Mouse (Mus musculus) limb, embryonic 15.5 days (tissue): Measurements from ENCODE around the gene Frmd4a. TPM values are rescaled to one million over a fixed set of nuclear protein-coding genes. Genes with fewer than 3 reads are reported as not detected.

ENCODE experiments used
- ATAC-seq: fragments of 200-750 bp; cut with Nextera tagmentation; 2 replicates; pipeline ENCODE4 v1.8.0; 2017; ENCODE audit warnings: low read depth, moderate TSS enrichment; ENCODE audit not compliant: insufficient number of reproducible peaks, low FRiP score, low TSS enrichment
- H3K27ac ChIP-seq: fragments of 300-500 bp; sonication (generic); 2 replicates; pipeline ENCODE4 v1.5.1; 2015; ENCODE audit warnings: moderate library complexity, mild to moderate bottlenecking, inconsistent platforms
- H3K27me3 ChIP-seq: fragments of 300-500 bp; sonication (generic); 2 replicates; pipeline ENCODE4 v1.6.1; 2015; ENCODE audit warnings: inconsistent platforms
- H3K36me3 ChIP-seq: fragments of 300-500 bp; sonication (generic); 2 replicates; pipeline ENCODE4 v1.6.1; 2015; ENCODE audit warnings: inconsistent platforms
- H3K4me1 ChIP-seq: fragments of 300-500 bp; sonication (generic); 2 replicates; pipeline ENCODE4 v1.6.1; 2015; ENCODE audit warnings: inconsistent platforms
- H3K4me2 ChIP-seq: fragments of 300-500 bp; sonication (generic); 2 replicates; pipeline ENCODE4 v1.6.1; 2015; ENCODE audit warnings: mild to moderate bottlenecking, inconsistent platforms
- H3K4me3 ChIP-seq: fragments of 300-500 bp; sonication (generic); 2 replicates; pipeline ENCODE4 v1.5.1; 2015; ENCODE audit warnings: mild to moderate bottlenecking, inconsistent platforms
- H3K9ac ChIP-seq: fragments of 300-500 bp; sonication (generic); 2 replicates; pipeline ENCODE4 v1.6.1; 2015; ENCODE audit warnings: inconsistent platforms
- H3K9me3 ChIP-seq: fragments of 300-500 bp; sonication (generic); 2 replicates; pipeline ENCODE4 v1.6.1; 2016; ENCODE audit warnings: inconsistent platforms
- WGBS: fragments of 180-500 bp; shearing (Covaris S2); methylation state at CpG from one replicate; pipeline ENCODE4 v1.1.7; 2015; 5-methylcytosine and 5-hydroxymethylcytosine counted together
- polyA plus RNA-seq: library from polyadenylated mRNA; unstranded; fragments of >200 nt; fragmentation: Nextera tagmentation; extraction: Ambion mirVana; gene quantifications from 2 replicates; pipeline ENCODE4 v1.2.1, GENCODE M21; 2015

Gene Frmd4a
- polyA plus RNA-seq, 1 experiment from 2014 or later, result 34.1 TPM

DNA sequence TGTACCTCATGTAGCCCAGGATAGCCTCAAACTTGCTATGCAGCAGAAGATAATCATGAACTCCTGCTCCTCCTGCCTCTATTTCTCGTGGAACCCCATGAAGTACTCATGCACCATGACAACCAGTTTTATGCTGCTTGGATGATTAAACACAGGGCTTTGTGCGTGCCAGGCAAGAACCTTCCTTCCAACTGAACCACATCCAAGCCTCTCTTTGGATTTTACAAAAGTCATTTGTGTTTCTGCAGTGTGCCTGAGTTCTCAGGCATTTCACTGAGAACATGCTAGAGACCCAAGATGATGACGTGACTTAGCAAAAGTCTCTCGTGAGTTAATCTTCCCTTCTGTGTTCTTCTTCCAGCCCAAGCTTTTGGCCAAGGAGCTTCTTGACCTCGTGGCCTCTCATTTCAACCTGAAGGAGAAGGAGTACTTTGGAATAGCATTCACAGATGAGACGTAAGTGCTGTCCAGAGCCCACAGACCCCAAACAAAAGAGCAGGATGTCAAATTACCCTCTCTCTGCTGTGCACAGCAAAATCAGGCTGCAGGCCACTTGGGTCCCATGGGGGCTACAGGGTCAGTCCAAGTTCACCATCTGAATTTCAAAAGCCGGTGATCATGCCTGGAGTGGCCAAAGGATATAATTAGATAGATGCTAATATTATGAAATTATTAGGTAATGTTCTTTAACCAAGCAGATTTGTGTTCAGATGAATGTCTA lies 455.4 kb downstream of the Frmd4a start:
- no peaks in the 10 kb centered on the region for H3K36me3 ChIP-seq

GRCm38 (mm10) chr2:4473866-4474538 lies 456.5 kb downstream of the Frmd4a start:
- Histone ChIP-seq H3K4me3 (no peak overlapping the region), H3K36me3 (no peaks in the 10 kb centered on the region), H3K9ac (no peak overlapping the region), H3K27me3 (no peaks in the 10 kb centered on the region), H3K4me1 (peaks cover 32% of the 10 kb centered on the region), H3K9me3 (no peaks in the 10 kb centered on the region), H3K27ac (peak overlapping the region; percentile 40; the same call in 1 of the 2 replicates), H3K4me2 (no peak overlapping the region)
- 62% methylated on average over 6 of the region's 8 CpGs for WGBS
- ATAC-seq, result no peak

More for the DNA sequence above, 455.4 kb downstream of the Frmd4a start:
- no peak for ATAC-seq
- no peak overlapping the region for H3K9ac ChIP-seq
- H3K27me3 ChIP-seq, result no peaks in the 10 kb centered on the region
- no peak overlapping the region for H3K4me2 ChIP-seq
- 61% methylated on average over 7 of the region's 7 CpGs for WGBS
- H3K4me3 ChIP-seq, result no peak overlapping the region
- peaks cover 32% of the 10 kb centered on the region for H3K4me1 ChIP-seq
- H3K27ac ChIP-seq, result peak overlapping the region; percentile 57
- no peaks in the 10 kb centered on the region for H3K9me3 ChIP-seq

DNA sequence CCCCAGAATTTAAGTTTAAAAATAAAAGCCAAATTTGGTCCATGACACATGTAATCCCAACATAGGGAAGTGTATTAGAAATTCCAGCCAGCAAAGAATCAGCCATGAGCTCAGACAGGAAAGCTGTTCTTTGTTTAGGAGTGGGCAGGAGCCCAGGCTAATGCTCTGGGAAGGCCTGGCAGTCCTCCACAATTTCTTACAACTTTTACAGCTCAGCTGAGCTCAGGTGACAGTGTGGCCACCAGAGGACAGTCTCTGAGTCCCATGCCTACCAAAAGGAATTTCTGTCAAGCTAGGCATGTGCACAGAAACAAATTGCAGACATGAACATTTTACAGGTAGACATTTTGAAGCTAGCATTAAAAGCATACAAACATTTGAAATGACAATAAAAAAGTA lies 457.0 kb downstream of the Frmd4a start:
- Histone ChIP-seq H3K9me3 (no peaks in the 10 kb centered on the region), H3K4me3 (no peak overlapping the region), H3K36me3 (no peaks in the 10 kb centered on the region), H3K27ac (peak overlapping the region; percentile 40; the same call in 1 of the 2 replicates), H3K4me2 (no peak overlapping the region), H3K27me3 (no peaks in the 10 kb centered on the region), H3K9ac (no peak overlapping the region), H3K4me1 (peaks cover 32% of the 10 kb centered on the region)
- ATAC-seq, result no peak

GRCm38 (mm10) chr2:4475991-4476390 lies 458.5 kb downstream of the Frmd4a start:
- no peaks in the 10 kb centered on the region for H3K9me3 ChIP-seq
- no peak for ATAC-seq
- no peak overlapping the region for H3K9ac ChIP-seq
- H3K36me3 ChIP-seq, result no peaks in the 10 kb centered on the region
- 0 out of 2 replicates have a peak overlapping the region, but pooled peaks have one; percentile 14 for H3K27ac ChIP-seq
- H3K4me3 ChIP-seq, result no peak overlapping the region
- H3K4me1 ChIP-seq, result peaks cover 32% of the 10 kb centered on the region
- 67% methylated on average over 4 of the region's 4 CpGs for WGBS
- H3K4me2 ChIP-seq, result no peak overlapping the region
- no peaks in the 10 kb centered on the region for H3K27me3 ChIP-seq

GRCm38 (mm10) chr2:4476608-4477007 lies 459.1 kb downstream of the Frmd4a start:
- H3K4me2 ChIP-seq, result no peak overlapping the region
- no peaks in the 10 kb centered on the region for H3K9me3 ChIP-seq
- H3K4me1 ChIP-seq, result peaks cover 32% of the 10 kb centered on the region
- H3K36me3 ChIP-seq, result no peaks in the 10 kb centered on the region
- no peak overlapping the region for H3K27ac ChIP-seq
- 70% methylated on average over 5 of the region's 5 CpGs for WGBS
- H3K9ac ChIP-seq, result no peak overlapping the region
- no peak for ATAC-seq
- H3K27me3 ChIP-seq, result no peaks in the 10 kb centered on the region
- no peak overlapping the region for H3K4me3 ChIP-seq

DNA sequence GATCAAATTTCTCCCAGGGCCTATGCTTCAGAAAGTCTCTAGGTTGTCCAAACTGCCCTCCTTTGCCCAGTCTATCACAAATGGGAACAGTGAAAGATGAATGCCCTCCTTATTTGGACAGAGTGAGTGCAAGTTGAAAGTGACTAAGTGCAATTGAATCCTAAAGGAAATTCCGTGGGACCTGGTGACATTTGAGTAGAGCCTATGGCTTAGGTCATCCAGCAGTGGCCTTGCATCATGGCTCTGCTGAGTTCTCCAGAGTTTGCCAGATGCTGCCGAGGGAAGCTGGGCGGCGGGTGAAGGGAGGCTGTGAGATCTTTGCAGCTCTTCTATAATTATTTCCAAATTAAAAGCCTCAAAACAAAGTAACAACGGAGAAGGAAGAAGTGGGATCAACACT lies 459.8 kb downstream of the Frmd4a start:
- Histone ChIP-seq H3K4me2 (no peak overlapping the region), H3K9me3 (no peaks in the 10 kb centered on the region), H3K36me3 (no peaks in the 10 kb centered on the region), H3K4me1 (peaks cover 29% of the 10 kb centered on the region), H3K27ac (0 out of 2 replicates have a peak overlapping the region, but pooled peaks have one; percentile 30), H3K4me3 (no peak overlapping the region), H3K27me3 (no peaks in the 10 kb centered on the region), H3K9ac (no peak overlapping the region)
- WGBS, result 52% methylated on average over 5 of the region's 5 CpGs
- no peak for ATAC-seq

DNA sequence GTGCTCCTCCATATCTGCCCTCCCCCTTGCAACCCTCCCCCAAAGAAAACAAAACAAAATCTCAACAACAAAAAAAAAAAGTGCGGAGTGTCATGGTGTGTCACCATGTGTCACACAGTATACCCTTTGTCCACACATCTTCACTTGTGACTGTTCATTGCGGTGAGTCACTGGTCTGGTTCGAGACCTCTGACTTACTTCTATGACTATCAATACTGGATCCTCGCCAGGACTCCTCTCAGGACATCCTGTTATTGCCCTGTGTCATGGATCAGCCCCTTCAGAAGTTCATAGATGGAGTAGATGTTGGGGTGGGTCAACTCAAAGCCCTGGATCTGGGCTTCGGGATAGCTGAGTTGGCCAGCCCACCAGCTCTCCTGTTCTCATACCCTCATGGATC lies 462.7 kb downstream of the Frmd4a start:
- no peaks in the 10 kb centered on the region for H3K27me3 ChIP-seq
- H3K36me3 ChIP-seq, result no peaks in the 10 kb centered on the region
- ATAC-seq, result no peak
- H3K9me3 ChIP-seq, result no peaks in the 10 kb centered on the region
- H3K9ac ChIP-seq, result no peak overlapping the region
- no peak overlapping the region for H3K4me3 ChIP-seq
- H3K4me2 ChIP-seq, result no peak overlapping the region
- no peak overlapping the region for H3K27ac ChIP-seq
- peaks cover 8% of the 10 kb centered on the region for H3K4me1 ChIP-seq
- 86% methylated on average over 5 of the region's 5 CpGs for WGBS

DNA sequence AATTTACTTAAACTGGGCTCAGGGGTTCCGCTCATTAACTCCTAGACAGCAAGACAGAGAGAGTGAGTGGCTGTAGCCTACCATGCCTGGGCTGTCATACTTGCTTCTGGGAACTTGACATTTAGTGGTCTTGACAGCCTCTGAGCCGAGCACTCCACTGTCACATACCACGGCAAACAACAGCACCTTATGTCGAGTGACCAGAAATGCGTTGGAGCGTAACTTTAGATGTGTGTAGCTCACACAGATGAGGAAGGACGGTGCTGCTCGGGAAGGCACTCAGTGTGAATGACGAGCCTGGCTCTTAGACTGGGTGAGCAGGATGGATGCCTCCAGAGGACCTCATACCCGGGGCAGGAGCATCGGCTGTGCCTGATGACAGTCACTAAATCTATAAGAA lies 463.6 kb downstream of the Frmd4a start:
- Histone ChIP-seq H3K9ac (no peak overlapping the region), H3K27me3 (no peaks in the 10 kb centered on the region), H3K9me3 (no peaks in the 10 kb centered on the region), H3K4me2 (no peak overlapping the region), H3K27ac (no peak overlapping the region), H3K36me3 (no peaks in the 10 kb centered on the region), H3K4me1 (peaks cover 8% of the 10 kb centered on the region), H3K4me3 (no peak overlapping the region)
- ATAC-seq, result no peak
- 80% methylated on average over 11 of the region's 11 CpGs for WGBS

GRCm38 (mm10) chr2:4486185-4486584 lies 468.7 kb downstream of the Frmd4a start:
- H3K4me2 ChIP-seq, result no peak overlapping the region
- ATAC-seq, result no peak
- no peaks in the 10 kb centered on the region for H3K9me3 ChIP-seq
- no peaks in the 10 kb centered on the region for H3K36me3 ChIP-seq
- H3K4me1 ChIP-seq, result peaks cover 16% of the 10 kb centered on the region
- H3K9ac ChIP-seq, result no peak overlapping the region
- no peak overlapping the region for H3K27ac ChIP-seq
- H3K4me3 ChIP-seq, result no peak overlapping the region
- H3K27me3 ChIP-seq, result no peaks in the 10 kb centered on the region
- WGBS, result 76% methylated on average over 5 of the region's 5 CpGs

GRCm38 (mm10) chr2:4487280-4487679 lies 469.8 kb downstream of the Frmd4a start:
- Histone ChIP-seq H3K9ac (no peak overlapping the region), H3K27ac (no peak overlapping the region), H3K36me3 (no peaks in the 10 kb centered on the region), H3K4me2 (no peak overlapping the region), H3K9me3 (no peaks in the 10 kb centered on the region), H3K27me3 (no peaks in the 10 kb centered on the region), H3K4me1 (peaks cover 27% of the 10 kb centered on the region), H3K4me3 (no peak overlapping the region)
- no peak for ATAC-seq
- WGBS, result 86% methylated on average over 2 of the region's 2 CpGs

DNA sequence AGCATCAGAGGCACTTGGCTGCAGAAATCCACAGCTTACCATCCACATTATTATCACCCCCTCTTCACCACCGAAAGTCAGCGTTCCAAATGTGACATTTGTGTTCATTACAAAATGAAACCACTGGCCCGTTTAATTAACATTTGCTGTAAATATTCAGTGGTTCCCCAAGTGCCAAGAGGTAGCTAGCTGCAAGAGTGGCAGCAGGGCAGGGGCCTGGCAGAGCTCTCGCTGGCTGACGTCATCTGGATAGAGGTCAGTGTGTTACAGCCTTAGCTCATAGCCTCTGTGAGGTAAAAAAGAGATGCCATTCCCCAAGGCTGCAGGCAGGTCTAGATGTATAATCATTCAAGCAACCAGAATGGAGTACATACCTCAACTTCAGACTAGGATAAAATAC lies 473.3 kb downstream of the Frmd4a start:
- ATAC-seq, result no peak
- Histone ChIP-seq H3K4me3 (no peak overlapping the region), H3K4me2 (no peak overlapping the region), H3K9me3 (no peaks in the 10 kb centered on the region), H3K9ac (no peak overlapping the region), H3K36me3 (0 out of 2 replicates have a peak, but pooled peaks cover 3% of the 10 kb centered on the region), H3K4me1 (peaks cover 31% of the 10 kb centered on the region), H3K27ac (no peak overlapping the region), H3K27me3 (no peaks in the 10 kb centered on the region)
- WGBS, result 61% methylated on average over 5 of the region's 5 CpGs
